Mouse (Mus musculus): ENCODE results near the gene Ranbp9. TPM values are rescaled to one million over a fixed set of nuclear protein-coding genes. Genes with fewer than 3 reads are reported as not detected.

The Ranbp9 gene
- polyA plus RNA-seq (2012; ENCODE audit: insufficient read depth, insufficient read length, missing spikeins) = 67.9 and 82.6 TPM in 2 replicates

GRCm38 (mm10) chr13:43480957-43481858, at the start of gene Ranbp9:
Gene Ranbp9 (minus strand): TSS chr13:43481282.
- TF ChIP-seq POLR2A (IDR thresholded peaks at IDR 0.05; ENCODE audit: borderline replicate concordance, low read depth, low read length) = no peak
- TF ChIP-seq CTCF (IDR thresholded peaks at IDR 0.05; ENCODE audit: low read depth, low read length) = no peak
- peak within 1 kb of the TSS; percentile 100 for H3K4me3 ChIP-seq (ENCODE audit: insufficient read depth, low read length)
- peaks cover 16% of the 10 kb centered on the region for H3K4me1 ChIP-seq (ENCODE audit: control insufficient read depth, insufficient read depth, low read length)
- H3K27ac ChIP-seq (ENCODE audit: insufficient read depth, low read depth, low read length) = peak within 1 kb of the TSS; percentile 99

- Histone ChIP-seq H3K27ac (ENCODE audit: insufficient read depth, low read depth, low read length) (no peak overlapping the region), H3K4me1 (ENCODE audit: control insufficient read depth, insufficient read depth, low read length) (peaks cover 10% of the 10 kb centered on the region), H3K4me3 (ENCODE audit: insufficient read depth, low read length) (no peak overlapping the region)
- TF ChIP-seq POLR2A (IDR thresholded peaks at IDR 0.05; ENCODE audit: borderline replicate concordance, low read depth, low read length) (no peak), CTCF (IDR thresholded peaks at IDR 0.05; ENCODE audit: low read depth, low read length) (no peak)
Observed at GRCm38 (mm10) chr13:43530129-43530831, 49.2 kb upstream of the Ranbp9 start.

GRCm38 (mm10) chr13:43526289-43526688, 45.2 kb upstream of the Ranbp9 start:
- H3K4me1 ChIP-seq (ENCODE audit: control insufficient read depth, insufficient read depth, low read length) = peaks cover 27% of the 10 kb centered on the region
- H3K4me3 ChIP-seq (ENCODE audit: insufficient read depth, low read length) = no peak overlapping the region
- H3K27ac ChIP-seq (ENCODE audit: insufficient read depth, low read depth, low read length) = no peak overlapping the region
- TF ChIP-seq POLR2A (IDR thresholded peaks at IDR 0.05; ENCODE audit: borderline replicate concordance, low read depth, low read length) = no peak

- Histone ChIP-seq H3K4me1 (ENCODE audit: control insufficient read depth, insufficient read depth, low read length) (peaks cover 27% of the 10 kb centered on the region), H3K4me3 (ENCODE audit: insufficient read depth, low read length) (no peak overlapping the region), H3K27ac (ENCODE audit: insufficient read depth, low read depth, low read length) (peak overlapping the region; percentile 98)
- TF ChIP-seq CTCF (IDR thresholded peaks at IDR 0.05; ENCODE audit: low read depth, low read length) (no peak), POLR2A (IDR thresholded peaks at IDR 0.05; ENCODE audit: borderline replicate concordance, low read depth, low read length) (no peak)
Observed at GRCm38 (mm10) chr13:43525363-43526134, 44.5 kb upstream of the Ranbp9 start.

- Histone ChIP-seq H3K27ac (ENCODE audit: insufficient read depth, low read depth, low read length) (peak overlapping the region; percentile 98), H3K4me1 (ENCODE audit: control insufficient read depth, insufficient read depth, low read length) (peaks cover 27% of the 10 kb centered on the region), H3K4me3 (ENCODE audit: insufficient read depth, low read length) (peak overlapping the region; percentile 39)
- TF ChIP-seq POLR2A (IDR thresholded peaks at IDR 0.05; ENCODE audit: borderline replicate concordance, low read depth, low read length) = no peak
- no peak for TF ChIP-seq CTCF (IDR thresholded peaks at IDR 0.05; ENCODE audit: low read depth, low read length)
Observed at GRCm38 (mm10) chr13:43524491-43525362, 43.6 kb upstream of the Ranbp9 start.

GRCm38 (mm10) chr13:43523906-43524480, 42.9 kb upstream of the Ranbp9 start:
- Histone ChIP-seq H3K4me3 (ENCODE audit: insufficient read depth, low read length) (peak overlapping the region; percentile 17; the same call in 1 of the 2 replicates), H3K27ac (ENCODE audit: insufficient read depth, low read depth, low read length) (peak overlapping the region; percentile 98), H3K4me1 (ENCODE audit: control insufficient read depth, insufficient read depth, low read length) (peaks cover 27% of the 10 kb centered on the region)
- no peak for TF ChIP-seq CTCF (IDR thresholded peaks at IDR 0.05; ENCODE audit: low read depth, low read length)
- no peak for TF ChIP-seq POLR2A (IDR thresholded peaks at IDR 0.05; ENCODE audit: borderline replicate concordance, low read depth, low read length)

GRCm38 (mm10) chr13:43521940-43522339, 40.9 kb upstream of the Ranbp9 start:
- no peak for TF ChIP-seq CTCF (IDR thresholded peaks at IDR 0.05; ENCODE audit: low read depth, low read length)
- no peak for TF ChIP-seq POLR2A (IDR thresholded peaks at IDR 0.05; ENCODE audit: borderline replicate concordance, low read depth, low read length)
- H3K4me3 ChIP-seq (ENCODE audit: insufficient read depth, low read length) = no peak overlapping the region
- no peak overlapping the region for H3K27ac ChIP-seq (ENCODE audit: insufficient read depth, low read depth, low read length)
- H3K4me1 ChIP-seq (ENCODE audit: control insufficient read depth, insufficient read depth, low read length) = peaks cover 27% of the 10 kb centered on the region

GRCm38 (mm10) chr13:43519251-43519650, 38.2 kb upstream of the Ranbp9 start:
- no peak overlapping the region for H3K4me3 ChIP-seq (ENCODE audit: insufficient read depth, low read length)
- no peak overlapping the region for H3K27ac ChIP-seq (ENCODE audit: insufficient read depth, low read depth, low read length)
- peaks cover 25% of the 10 kb centered on the region for H3K4me1 ChIP-seq (ENCODE audit: control insufficient read depth, insufficient read depth, low read length)
- TF ChIP-seq POLR2A (IDR thresholded peaks at IDR 0.05; ENCODE audit: borderline replicate concordance, low read depth, low read length) (no peak), CTCF (IDR thresholded peaks at IDR 0.05; ENCODE audit: low read depth, low read length) (no peak)
